Mouse (Mus musculus): ENCODE results near the gene Plcd3.

DNA sequence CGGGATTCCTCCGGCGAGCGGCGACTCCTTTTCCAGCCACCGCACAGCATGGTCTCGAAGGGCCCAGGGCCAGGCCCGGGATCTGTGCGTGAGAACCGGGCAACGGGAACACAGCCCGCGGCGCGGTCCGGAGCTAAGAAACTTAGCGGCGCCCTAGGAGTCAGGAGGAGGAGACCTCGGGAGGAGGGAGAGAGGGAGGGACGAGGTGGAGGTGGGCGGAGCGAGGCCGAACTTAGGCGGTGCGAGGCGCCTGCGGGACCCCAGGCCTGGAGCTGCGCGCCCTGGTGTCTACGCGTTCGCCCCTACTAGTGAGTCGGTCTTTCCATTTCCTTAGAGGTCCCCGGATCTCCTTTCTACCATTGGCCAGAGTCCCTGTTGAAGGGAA, at the start of gene Plcd3, which contains the start of gene Acbd4:
- no peak for TF ChIP-seq GATA1 (IDR thresholded peaks at IDR 0.05; ENCODE audit: borderline replicate concordance, low read length)
- no peak for TF ChIP-seq FLI1 (IDR thresholded peaks at IDR 0.05; ENCODE audit: low read length)

Data from megakaryocyte, embryonic 14.5 days (primary cell).